Mouse (Mus musculus) heart, embryonic 13.5 days (tissue): ENCODE results near the gene Pakap. TPM values are rescaled to one million over a fixed set of nuclear protein-coding genes. Genes with fewer than 3 reads are reported as not detected.

Experiments
- ATAC-seq: fragments of 200-750 bp; cut with Nextera tagmentation; 2 replicates; pipeline ENCODE4 v1.8.0; 2017; ENCODE audit warnings: moderate TSS enrichment; ENCODE audit not compliant: insufficient number of reproducible peaks, low FRiP score, low TSS enrichment; ENCODE audit errors: extremely low read depth
- H3K27ac ChIP-seq: fragments of 300-500 bp; sonication (generic); replicated peaks from 2 replicates; pipeline ENCODE4 v1.5.1; 2015; ENCODE audit warnings: moderate library complexity, mild to moderate bottlenecking, inconsistent platforms
- H3K27me3 ChIP-seq: fragments of 300-500 bp; sonication (generic); replicated peaks from 2 replicates; pipeline ENCODE4 v1.6.1; 2015; ENCODE audit warnings: mild to moderate bottlenecking, inconsistent platforms
- H3K36me3 ChIP-seq: fragments of 300-500 bp; sonication (generic); 2 replicates; pipeline ENCODE4 v1.6.1; 2015; ENCODE audit warnings: mild to moderate bottlenecking, inconsistent platforms
- H3K4me1 ChIP-seq: fragments of 300-500 bp; sonication (generic); 2 replicates; pipeline ENCODE4 v1.6.1; 2015; ENCODE audit warnings: inconsistent platforms
- H3K4me2 ChIP-seq: fragments of 300-500 bp; sonication (generic); 2 replicates; pipeline ENCODE4 v1.6.1; 2015; ENCODE audit warnings: inconsistent platforms, mild to moderate bottlenecking, moderate library complexity
- H3K4me3 ChIP-seq: fragments of 300-500 bp; sonication (generic); 2 replicates; pipeline ENCODE4 v1.5.1; 2015; ENCODE audit warnings: moderate library complexity, mild to moderate bottlenecking, inconsistent platforms
- H3K9ac ChIP-seq: fragments of 300-500 bp; sonication (generic); 2 replicates; pipeline ENCODE4 v1.6.1; 2015; ENCODE audit warnings: inconsistent platforms, mild to moderate bottlenecking, moderate library complexity
- H3K9me3 ChIP-seq: fragments of 300-500 bp; sonication (generic); 2 replicates; pipeline ENCODE4 v1.6.1; 2016; ENCODE audit warnings: inconsistent platforms
- WGBS: fragments of 180-500 bp; shearing (Covaris S2); methylation state at CpG from one replicate; pipeline ENCODE4 v1.1.7; 2015; ENCODE audit warnings: mixed read lengths; 5-methylcytosine and 5-hydroxymethylcytosine counted together
- polyA plus RNA-seq: library from polyadenylated mRNA; unstranded; fragments of >200 nt; fragmentation: Nextera tagmentation; extraction: Ambion mirVana; gene quantifications from 2 replicates; pipeline ENCODE4 v1.2.1, GENCODE M21; 2015

Gene Pakap
- polyA plus RNA-seq, 1 experiment from 2014 or later, result 49.3 TPM

- Histone ChIP-seq H3K4me3 (no peak overlapping the region), H3K4me1 (peaks cover 38% of the 10 kb centered on the region), H3K27ac (peak overlapping the region; percentile 58), H3K27me3 (no peaks in the 10 kb centered on the region), H3K9me3 (peaks cover 2% of the 10 kb centered on the region; the same call in 1 of the 2 replicates), H3K36me3 (peaks cover 7% of the 10 kb centered on the region), H3K4me2 (no peak overlapping the region), H3K9ac (no peak overlapping the region)
- ATAC-seq, result no peak
- WGBS, result 46% methylated on average over 4 of the region's 4 CpGs
Measured at GRCm38 (mm10) chr4:57750651-57751050, 182.7 kb downstream of the Pakap start.

- peaks cover 3% of the 10 kb centered on the region; the same call in 1 of the 2 replicates for H3K36me3 ChIP-seq
- ATAC-seq, result no peak
- 25% methylated on average over 4 of the region's 4 CpGs for WGBS
- H3K9me3 ChIP-seq, result no peaks in the 10 kb centered on the region
- peaks cover 42% of the 10 kb centered on the region for H3K4me1 ChIP-seq
- peak overlapping the region; percentile 58 for H3K27ac ChIP-seq
- no peak overlapping the region for H3K9ac ChIP-seq
- H3K4me2 ChIP-seq, result no peak overlapping the region
- no peak overlapping the region for H3K4me3 ChIP-seq
- H3K27me3 ChIP-seq, result no peaks in the 10 kb centered on the region
Measured at GRCm38 (mm10) chr4:57751054-57751453, 183.1 kb downstream of the Pakap start.

- Histone ChIP-seq H3K36me3 (no peaks in the 10 kb centered on the region), H3K27ac (peak overlapping the region; percentile 58), H3K4me1 (peaks cover 44% of the 10 kb centered on the region), H3K9ac (no peak overlapping the region), H3K27me3 (no peaks in the 10 kb centered on the region), H3K9me3 (no peaks in the 10 kb centered on the region), H3K4me3 (no peak overlapping the region), H3K4me2 (no peak overlapping the region)
- WGBS, result 68% methylated on average over 11 of the region's 11 CpGs
- ATAC-seq, result no peak
Measured at GRCm38 (mm10) chr4:57751566-57751965, 183.6 kb downstream of the Pakap start.

- Histone ChIP-seq H3K4me2 (no peak overlapping the region), H3K9me3 (no peaks in the 10 kb centered on the region), H3K4me1 (peaks cover 46% of the 10 kb centered on the region), H3K27ac (peak overlapping the region; percentile 70), H3K4me3 (no peak overlapping the region), H3K27me3 (no peaks in the 10 kb centered on the region), H3K36me3 (peaks cover 17% of the 10 kb centered on the region), H3K9ac (0 out of 2 replicates have a peak overlapping the region, but pooled peaks have one; percentile 28)
- no peak for ATAC-seq
- 72% methylated on average over 11 of the region's 11 CpGs for WGBS
Measured at GRCm38 (mm10) chr4:57755085-57755484, 187.1 kb downstream of the Pakap start.

- 62% methylated on average over 11 of the region's 11 CpGs for WGBS
- H3K9ac ChIP-seq, result no peak overlapping the region
- H3K9me3 ChIP-seq, result no peaks in the 10 kb centered on the region
- no peak overlapping the region for H3K4me2 ChIP-seq
- no peak overlapping the region for H3K4me3 ChIP-seq
- H3K27ac ChIP-seq, result 0 out of 2 replicates have a peak overlapping the region, but pooled peaks have one; percentile 20
- H3K4me1 ChIP-seq, result peaks cover 52% of the 10 kb centered on the region
- ATAC-seq, result no peak
- no peaks in the 10 kb centered on the region for H3K27me3 ChIP-seq
- H3K36me3 ChIP-seq, result peaks cover 20% of the 10 kb centered on the region
Measured at GRCm38 (mm10) chr4:57757997-57758396, 190.0 kb downstream of the Pakap start.

GRCm38 (mm10) chr4:57762424-57762823 is 194.4 kb downstream of the Pakap start:
- Histone ChIP-seq H3K4me3 (no peak overlapping the region), H3K36me3 (peaks cover 19% of the 10 kb centered on the region), H3K27me3 (no peaks in the 10 kb centered on the region), H3K27ac (peak overlapping the region; percentile 92), H3K9ac (peak overlapping the region; percentile 29; the same call in 1 of the 2 replicates), H3K4me2 (no peak overlapping the region), H3K9me3 (no peaks in the 10 kb centered on the region), H3K4me1 (peaks cover 64% of the 10 kb centered on the region)
- WGBS, result 51% methylated on average over 7 of the region's 7 CpGs
- ATAC-seq, result no peak

- Histone ChIP-seq H3K4me2 (peak overlapping the region; percentile 46), H3K27me3 (no peaks in the 10 kb centered on the region), H3K4me3 (no peak overlapping the region), H3K36me3 (peaks cover 6% of the 10 kb centered on the region; the same call in 1 of the 2 replicates), H3K4me1 (peaks cover 64% of the 10 kb centered on the region), H3K27ac (peak overlapping the region; percentile 92), H3K9me3 (no peaks in the 10 kb centered on the region), H3K9ac (peak overlapping the region; percentile 64)
- WGBS, result 15% methylated on average over 1 of the region's 1 CpGs
- no peak for ATAC-seq
Measured at GRCm38 (mm10) chr4:57764392-57764791, 196.4 kb downstream of the Pakap start.

- no peak for ATAC-seq
- Histone ChIP-seq H3K36me3 (peaks cover 3% of the 10 kb centered on the region; the same call in 1 of the 2 replicates), H3K9ac (peak overlapping the region; percentile 64), H3K4me3 (no peak overlapping the region), H3K4me1 (peaks cover 65% of the 10 kb centered on the region), H3K27me3 (no peaks in the 10 kb centered on the region), H3K4me2 (peak overlapping the region; percentile 46), H3K27ac (peak overlapping the region; percentile 92), H3K9me3 (no peaks in the 10 kb centered on the region)
- 61% methylated on average over 1 of the region's 1 CpGs for WGBS
Measured at GRCm38 (mm10) chr4:57764926-57765325, 196.9 kb downstream of the Pakap start.

- Histone ChIP-seq H3K4me3 (no peak overlapping the region), H3K4me2 (no peak overlapping the region), H3K36me3 (no peaks in the 10 kb centered on the region; the same call in 1 of the 2 replicates), H3K9me3 (no peaks in the 10 kb centered on the region), H3K27me3 (no peaks in the 10 kb centered on the region), H3K4me1 (peaks cover 70% of the 10 kb centered on the region), H3K27ac (peak overlapping the region; percentile 92), H3K9ac (no peak overlapping the region)
- no peak for ATAC-seq
- WGBS, result 54% methylated on average over 4 of the region's 4 CpGs
Measured at GRCm38 (mm10) chr4:57765806-57766205, 197.8 kb downstream of the Pakap start.

- H3K27me3 ChIP-seq, result no peaks in the 10 kb centered on the region
- H3K4me3 ChIP-seq, result no peak overlapping the region
- no peak overlapping the region for H3K4me2 ChIP-seq
- H3K4me1 ChIP-seq, result peaks cover 62% of the 10 kb centered on the region
- H3K27ac ChIP-seq, result no peak overlapping the region
- no peaks in the 10 kb centered on the region for H3K36me3 ChIP-seq
- no peak for ATAC-seq
- WGBS, result 62% methylated on average over 3 of the region's 3 CpGs
- no peak overlapping the region for H3K9ac ChIP-seq
- no peaks in the 10 kb centered on the region for H3K9me3 ChIP-seq
Measured at GRCm38 (mm10) chr4:57769007-57769406, 201.0 kb downstream of the Pakap start.

GRCm38 (mm10) chr4:57770185-57770823 is 202.3 kb downstream of the Pakap start:
- H3K36me3 ChIP-seq, result no peaks in the 10 kb centered on the region
- WGBS, result 77% methylated on average over 4 of the region's 4 CpGs
- no peaks in the 10 kb centered on the region for H3K27me3 ChIP-seq
- no peak overlapping the region for H3K9ac ChIP-seq
- H3K4me2 ChIP-seq, result no peak overlapping the region
- peaks cover 58% of the 10 kb centered on the region for H3K4me1 ChIP-seq
- no peak overlapping the region for H3K27ac ChIP-seq
- ATAC-seq, result no peak
- no peaks in the 10 kb centered on the region for H3K9me3 ChIP-seq
- H3K4me3 ChIP-seq, result no peak overlapping the region
